Mouse (Mus musculus) midbrain, postnatal 0 days (tissue): ENCODE measurements around the gene Taok1. TPM values are rescaled to one million over a fixed set of nuclear protein-coding genes. Genes with fewer than 3 reads are reported as not detected.
A peak's percentile ranks its signal among the peaks of the same experiment; 100 is the strongest.

Source experiments
- ATAC-seq: fragments of 200-750 bp; cut with Nextera tagmentation; 2 replicates; pipeline ENCODE4 v1.8.0; 2017; ENCODE audit warnings: moderate number of reproducible peaks, mild to moderate bottlenecking, moderate TSS enrichment, moderate library complexity; ENCODE audit not compliant: low FRiP score
- DNase-seq: peaks from one replicate; pipeline ENCODE4 v3.0.0-alpha.2; 2015; ENCODE audit warnings: low spot score
- H3K27ac ChIP-seq: fragments of 300-500 bp; sonication (generic); 2 replicates; pipeline ENCODE4 v1.5.1; 2014; ENCODE audit warnings: low read depth, mild to moderate bottlenecking, low read length, mixed read lengths
- H3K27me3 ChIP-seq: fragments of 300-500 bp; sonication (generic); 2 replicates; pipeline ENCODE4 v1.6.1; 2014; ENCODE audit warnings: low read length, control low read depth, mixed read lengths; ENCODE audit not compliant: insufficient read depth
- H3K36me3 ChIP-seq: fragments of 300-500 bp; sonication (generic); 2 replicates; pipeline ENCODE4 v1.6.1; 2014; ENCODE audit warnings: low read length, control low read depth, mixed read lengths; ENCODE audit not compliant: insufficient read depth
- H3K4me1 ChIP-seq: fragments of 300-500 bp; sonication (generic); 2 replicates; pipeline ENCODE4 v1.6.1; 2014; ENCODE audit warnings: mild to moderate bottlenecking, control low read depth, antibody characterized with exemption, low read length, mixed read lengths; ENCODE audit not compliant: insufficient read depth
- H3K4me2 ChIP-seq: fragments of 300-500 bp; sonication (generic); 2 replicates; pipeline ENCODE4 v1.6.1; 2014; ENCODE audit warnings: low read depth, mild to moderate bottlenecking, low read length, mixed read lengths; ENCODE audit not compliant: poor library complexity, severe bottlenecking
- H3K4me3 ChIP-seq: fragments of 300-500 bp; sonication (generic); 2 replicates; pipeline ENCODE4 v1.5.1; 2014; ENCODE audit warnings: low read depth, mild to moderate bottlenecking, low read length, moderate library complexity
- H3K9ac ChIP-seq: fragments of 300-500 bp; sonication (generic); replicated peaks from 2 replicates; pipeline ENCODE4 v1.6.1; 2014; ENCODE audit warnings: mild to moderate bottlenecking, low read length, moderate library complexity, mixed read lengths; ENCODE audit not compliant: poor library complexity, severe bottlenecking
- H3K9me3 ChIP-seq: fragments of 300-500 bp; sonication (generic); 2 replicates; pipeline ENCODE4 v1.6.1; 2016; ENCODE audit warnings: low read length, control low read depth
- CTCF ChIP-seq: IDR thresholded peaks from 2 replicates; pipeline ENCODE4 v1.5.1; 2016; ENCODE audit warnings: antibody characterized with exemption, mild to moderate bottlenecking
- WGBS: fragments of 180-500 bp; shearing (Covaris S2); extraction: QIAGEN DNeasy Blood & Tissue Kit; methylation state at CpG from one replicate; pipeline ENCODE4 v1.1.7; 2014; 5-methylcytosine and 5-hydroxymethylcytosine counted together
- polyA plus RNA-seq: library from polyadenylated mRNA; unstranded; fragments of >200 nt; fragmentation: Nextera tagmentation; extraction: Ambion mirVana; gene quantifications from 2 replicates; pipeline ENCODE4 v1.2.1, GENCODE M21; 2015
- total RNA-seq: library from RNA; depleted of rRNA; stranded (reverse); fragments of >200 nt; gene quantifications from 2 replicates; pipeline ENCODE4 v1.2.3, GENCODE M21; 2014

The Taok1 gene
- total and polyA plus RNA-seq, 2 experiments from 2014 or later, result 32.6 to 69.7 TPM

DNA sequence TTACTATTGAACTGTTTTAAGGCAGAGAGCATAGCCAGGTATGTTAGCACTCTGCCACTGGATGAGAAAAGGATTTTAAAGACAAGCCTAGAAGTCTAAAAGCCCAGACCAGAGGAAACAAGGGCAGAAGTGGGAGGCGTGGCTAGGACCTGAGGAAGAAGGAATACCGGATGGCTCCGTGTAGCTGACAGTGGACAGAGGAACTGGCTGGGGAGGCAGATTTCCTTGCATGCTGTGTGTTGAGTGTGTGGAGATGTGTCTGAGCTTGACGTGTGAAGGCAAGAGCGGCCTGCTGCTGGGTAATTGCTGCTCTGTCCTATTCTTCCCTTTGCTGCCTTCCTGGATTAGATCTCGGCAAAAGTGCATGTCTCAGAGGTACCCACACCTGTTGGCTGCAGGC is 105.1 kb downstream of the Taok1 start:
- no peak overlapping the region for H3K9ac ChIP-seq
- 87% methylated on average over 6 of the region's 6 CpGs for WGBS
- no peaks in the 10 kb centered on the region for H3K27me3 ChIP-seq
- DNase-seq (no peak), ATAC-seq (no peak)
- no peak overlapping the region for H3K4me2 ChIP-seq
- no peak overlapping the region for H3K4me3 ChIP-seq
- peaks cover 72% of the 10 kb centered on the region for H3K36me3 ChIP-seq
- no peak overlapping the region for H3K27ac ChIP-seq
- no peak for TF ChIP-seq CTCF
- H3K9me3 ChIP-seq, result no peaks in the 10 kb centered on the region
- H3K4me1 ChIP-seq, result no peaks in the 10 kb centered on the region

DNA sequence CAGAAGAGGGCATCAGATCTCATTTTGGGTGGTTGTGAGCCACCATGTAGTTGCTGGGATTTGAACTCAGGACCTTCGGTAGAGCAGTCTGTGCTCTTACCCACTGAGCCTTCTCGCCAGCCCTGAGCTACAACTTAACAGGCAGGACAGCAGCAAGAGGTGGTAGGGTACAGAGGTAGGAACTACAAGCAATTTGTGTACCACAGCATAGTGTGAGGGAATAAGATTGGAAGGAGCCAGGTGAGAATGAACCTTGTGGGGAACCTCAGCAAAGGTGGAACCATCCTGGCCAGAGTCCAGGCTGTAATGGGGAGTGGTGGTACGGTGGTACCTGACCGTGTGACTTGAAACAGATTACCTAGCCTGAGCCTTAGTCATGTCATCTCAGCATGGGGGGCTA is 105.6 kb downstream of the Taok1 start:
- Histone ChIP-seq H3K4me2 (no peak overlapping the region), H3K9me3 (no peaks in the 10 kb centered on the region), H3K27ac (no peak overlapping the region), H3K4me1 (no peaks in the 10 kb centered on the region), H3K27me3 (no peaks in the 10 kb centered on the region), H3K9ac (no peak overlapping the region), H3K36me3 (peaks cover 67% of the 10 kb centered on the region), H3K4me3 (no peak overlapping the region)
- DNase-seq (no peak), ATAC-seq (no peak)
- 91% methylated on average over 4 of the region's 4 CpGs for WGBS
- TF ChIP-seq CTCF, result no peak

DNA sequence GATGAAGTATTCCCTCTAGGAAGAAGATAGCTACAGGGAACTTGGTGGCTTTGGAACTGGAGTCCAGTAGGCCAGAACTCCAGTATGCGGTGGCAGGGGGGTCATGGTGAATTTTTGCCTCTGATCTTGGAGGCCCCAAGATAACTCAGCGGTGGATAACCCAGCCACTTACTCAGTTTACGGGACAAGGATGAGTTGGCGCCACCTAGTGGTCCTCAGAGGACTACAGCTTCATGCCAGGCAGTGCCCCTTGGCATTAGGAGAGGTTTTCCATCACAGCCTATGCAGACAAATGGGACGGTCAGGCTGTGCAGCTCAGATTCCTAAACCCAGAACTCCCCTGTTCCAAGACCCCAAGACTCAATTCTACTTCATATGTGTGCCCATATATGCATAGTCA is 106.2 kb downstream of the Taok1 start:
- peak; percentile 88 for TF ChIP-seq CTCF
- ATAC-seq (no peak), DNase-seq (peak; percentile 88)
- Histone ChIP-seq H3K36me3 (peaks cover 62% of the 10 kb centered on the region), H3K9me3 (no peaks in the 10 kb centered on the region), H3K27ac (peak overlapping the region; percentile 48; the same call in 1 of the 2 replicates), H3K4me2 (no peak overlapping the region), H3K4me1 (no peaks in the 10 kb centered on the region), H3K4me3 (no peak overlapping the region), H3K27me3 (no peaks in the 10 kb centered on the region), H3K9ac (no peak overlapping the region)
- WGBS, result 22% methylated on average over 5 of the region's 5 CpGs

DNA sequence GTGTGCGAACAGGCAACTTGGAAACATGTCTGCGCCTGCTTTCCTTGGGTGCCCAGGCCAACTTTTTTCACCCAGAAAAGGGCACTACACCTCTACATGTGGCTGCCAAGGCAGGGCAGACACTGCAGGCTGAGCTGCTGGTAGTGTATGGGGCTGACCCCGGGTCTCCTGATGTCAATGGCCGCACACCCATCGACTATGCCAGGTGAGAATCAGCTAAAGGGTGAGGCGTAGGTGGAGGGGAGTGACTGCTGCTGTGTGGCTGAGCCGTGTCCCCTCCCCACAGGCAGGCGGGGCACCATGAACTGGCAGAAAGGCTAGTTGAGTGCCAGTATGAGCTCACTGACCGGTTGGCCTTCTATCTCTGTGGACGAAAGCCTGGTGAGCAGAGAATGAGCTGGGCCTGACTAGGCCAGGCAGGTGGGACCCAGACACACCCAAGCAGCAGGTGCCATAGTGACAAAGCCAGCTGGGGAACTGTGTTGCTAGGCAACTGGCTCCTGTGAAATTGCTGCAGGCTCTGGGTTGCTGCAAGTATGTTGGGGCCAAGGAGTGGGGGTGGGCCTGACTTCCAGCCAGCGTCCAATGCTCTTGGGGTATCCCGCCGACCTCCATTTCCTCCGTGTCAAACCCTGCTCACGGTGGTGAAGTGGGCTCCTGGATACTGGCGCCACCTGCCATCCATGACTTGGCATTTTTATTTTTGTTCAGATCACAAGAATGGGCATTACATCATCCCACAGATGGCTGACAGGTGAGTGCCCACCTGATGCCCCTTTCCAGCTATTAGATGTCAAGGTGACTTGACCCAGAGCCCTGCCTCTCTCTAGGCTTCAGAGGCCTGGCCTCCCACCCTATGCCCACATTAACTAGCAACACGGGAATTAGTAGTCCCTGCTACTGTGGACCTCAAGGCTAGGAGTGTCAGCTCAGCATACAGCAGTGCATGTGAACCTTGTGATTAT is 107.0 kb downstream of the Taok1 start:
- Histone ChIP-seq H3K27ac (peak overlapping the region; percentile 48; the same call in 1 of the 2 replicates), H3K9ac (no peak overlapping the region; the same call in 1 of the 2 replicates), H3K4me2 (no peak overlapping the region), H3K4me1 (no peaks in the 10 kb centered on the region), H3K9me3 (no peaks in the 10 kb centered on the region), H3K36me3 (peaks cover 54% of the 10 kb centered on the region), H3K4me3 (no peak overlapping the region), H3K27me3 (no peaks in the 10 kb centered on the region)
- no peak for DNase-seq
- WGBS, result 71% methylated on average over 17 of the region's 17 CpGs
- TF ChIP-seq CTCF, result no peak
- ATAC-seq, result no peak

DNA sequence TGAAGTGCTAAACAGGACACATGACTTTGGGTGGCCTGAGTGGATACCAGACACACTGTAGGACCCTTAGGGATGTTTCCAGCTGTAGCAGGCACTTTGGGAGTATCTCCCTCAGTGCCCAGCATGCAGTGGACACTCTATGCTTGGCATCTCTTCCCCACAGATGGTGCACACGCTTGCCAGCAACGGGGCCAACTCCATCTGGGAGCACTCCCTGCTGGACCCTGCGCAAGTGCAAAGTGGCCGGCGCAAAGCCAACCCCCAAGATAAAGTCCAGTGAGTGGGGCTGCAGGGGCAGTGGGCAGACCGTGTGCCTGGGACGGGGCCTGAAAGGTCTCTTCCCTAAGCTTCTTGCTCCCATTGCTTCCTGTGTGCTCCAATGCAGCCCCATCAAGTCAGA is 108.3 kb downstream of the Taok1 start:
- no peaks in the 10 kb centered on the region for H3K27me3 ChIP-seq
- H3K4me1 ChIP-seq, result peaks cover 6% of the 10 kb centered on the region; the same call in 1 of the 2 replicates
- 86% methylated on average over 7 of the region's 7 CpGs for WGBS
- DNase-seq (peak; percentile 53), ATAC-seq (no peak)
- no peak overlapping the region for H3K4me2 ChIP-seq
- TF ChIP-seq CTCF, result no peak
- peaks cover 41% of the 10 kb centered on the region for H3K36me3 ChIP-seq
- H3K27ac ChIP-seq, result no peak overlapping the region
- H3K9ac ChIP-seq, result no peak overlapping the region
- H3K9me3 ChIP-seq, result no peaks in the 10 kb centered on the region
- no peak overlapping the region for H3K4me3 ChIP-seq
